Mouse (Mus musculus) splenic B cell, adult 2 months (primary cell): ENCODE data around the gene Map3k21.
A peak's percentile ranks its signal among the peaks of the same experiment; 100 is the strongest.

Experiments
- DNase-seq: peaks from one replicate; pipeline ENCODE4 v3.0.0-alpha.2; 2011; ENCODE audit warnings: low read depth, low spot score
- H3K27me3 ChIP-seq: 2 replicates; pipeline ENCODE4 v1.6.1; 2012; ENCODE audit warnings: mild to moderate bottlenecking, low read length, moderate library complexity, mixed read lengths; ENCODE audit not compliant: control insufficient read depth, poor library complexity, insufficient read depth, severe bottlenecking
- H3K36me3 ChIP-seq: 2 replicates; pipeline ENCODE4 v1.6.1; 2012; ENCODE audit warnings: mild to moderate bottlenecking, low read length, moderate library complexity, mixed read lengths; ENCODE audit not compliant: control insufficient read depth, poor library complexity, insufficient read depth, severe bottlenecking

Gene Map3k21

GRCm38 (mm10) chr8:125930276-125931046, 20.2 kb downstream of the Map3k21 start:
- Histone ChIP-seq H3K27me3 (no peaks in the 10 kb centered on the region), H3K36me3 (no peaks in the 10 kb centered on the region)
- no peak for DNase-seq

GRCm38 (mm10) chr8:125931822-125932221, 21.6 kb downstream of the Map3k21 start:
- H3K36me3 ChIP-seq = no peaks in the 10 kb centered on the region
- no peak for DNase-seq
- no peaks in the 10 kb centered on the region for H3K27me3 ChIP-seq

DNA sequence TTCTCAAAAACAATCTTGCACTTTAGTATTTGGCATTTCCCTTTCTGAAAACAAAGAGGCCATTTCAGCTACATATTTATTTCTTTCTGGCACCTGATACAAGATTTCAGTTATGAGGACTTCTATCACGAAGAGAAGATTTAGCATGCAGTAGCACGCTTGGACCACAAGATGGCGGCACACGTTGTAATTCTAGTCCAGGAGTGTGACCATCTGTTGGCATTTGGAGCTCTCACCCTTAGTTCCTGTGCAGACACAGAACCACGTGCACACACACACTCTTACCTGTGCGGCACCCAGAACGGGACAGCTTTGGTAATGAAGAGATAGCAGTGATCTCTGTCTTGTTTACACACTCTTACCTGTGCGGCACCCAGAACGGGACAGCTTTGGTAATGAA, 25.4 kb downstream of the Map3k21 start:
- DNase-seq = peak; percentile 63
- Histone ChIP-seq H3K36me3 (no peaks in the 10 kb centered on the region), H3K27me3 (no peaks in the 10 kb centered on the region)

DNA sequence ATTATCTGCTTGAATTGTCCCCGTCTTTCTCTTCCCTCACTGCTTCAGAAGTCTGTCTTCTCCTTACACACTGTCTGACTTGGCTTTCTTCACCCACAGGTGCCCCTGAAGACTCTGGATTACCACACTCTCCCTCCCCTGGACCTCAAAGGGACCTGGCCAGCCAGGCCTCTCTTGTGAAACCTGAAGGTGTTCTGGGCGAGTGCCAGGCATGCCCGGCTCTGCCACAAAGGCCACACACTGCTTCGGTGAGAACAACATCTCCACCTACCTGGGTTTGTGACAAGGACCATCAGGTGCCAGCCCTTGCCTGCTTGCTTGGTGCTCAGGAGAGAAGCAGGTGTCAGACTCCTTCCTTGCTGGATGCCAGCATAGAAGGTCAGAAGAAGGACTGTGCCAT, 34.3 kb downstream of the Map3k21 start:
- DNase-seq = no peak
- Histone ChIP-seq H3K27me3 (no peaks in the 10 kb centered on the region), H3K36me3 (no peaks in the 10 kb centered on the region)

GRCm38 (mm10) chr8:125948696-125949308, 38.6 kb downstream of the Map3k21 start:
- H3K36me3 ChIP-seq = no peaks in the 10 kb centered on the region
- H3K27me3 ChIP-seq = no peaks in the 10 kb centered on the region

DNA sequence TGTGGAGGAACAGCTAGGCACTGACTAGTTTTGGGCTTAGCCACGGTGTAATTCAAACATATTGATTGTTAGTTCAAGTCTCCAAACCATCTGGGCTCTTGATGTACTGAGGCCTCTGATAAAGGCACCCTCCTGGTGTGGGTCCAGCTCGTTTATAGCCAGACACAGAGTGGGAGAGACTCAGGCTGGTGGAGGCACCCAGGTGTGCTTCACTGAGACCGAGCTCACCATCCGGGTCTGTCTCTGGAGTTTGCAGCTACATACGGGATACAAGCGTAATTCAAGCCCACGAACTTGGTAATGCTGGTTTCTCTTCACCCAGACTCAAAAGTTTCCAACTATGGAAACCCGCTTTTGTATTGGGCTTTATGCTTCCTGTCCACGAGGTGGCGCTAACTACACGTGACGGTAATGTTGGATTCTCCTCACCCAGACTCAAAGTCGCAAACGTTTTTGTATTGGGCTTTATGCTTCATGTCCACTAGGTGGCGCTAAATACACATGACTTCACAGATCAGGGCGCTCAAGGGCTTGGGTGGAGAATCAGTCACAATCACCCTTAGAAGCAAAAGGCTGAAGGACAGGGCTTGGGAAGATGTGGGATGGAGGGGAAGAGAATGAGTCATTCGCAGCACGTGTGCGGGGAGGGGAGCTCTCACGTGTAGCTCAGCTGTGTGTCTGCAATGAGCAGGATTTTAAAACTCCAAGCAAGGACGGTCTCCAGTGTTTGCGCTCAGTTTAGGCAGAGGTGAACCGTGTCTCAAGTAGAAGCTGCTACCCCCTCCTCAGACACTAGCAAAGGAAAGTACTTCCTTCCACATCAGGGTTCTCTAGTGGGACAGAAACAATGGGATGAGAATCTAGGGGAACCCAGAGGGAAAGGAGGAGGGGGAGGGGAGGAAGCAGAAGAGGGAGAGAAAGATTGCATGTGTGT, 40.0 kb downstream of the Map3k21 start:
- DNase-seq = peak; percentile 90
- Histone ChIP-seq H3K36me3 (no peaks in the 10 kb centered on the region), H3K27me3 (no peaks in the 10 kb centered on the region)

More at GRCm38 (mm10) chr8:125948696-125949308, 38.6 kb downstream of the Map3k21 start:
- no peak for DNase-seq

- H3K36me3 ChIP-seq = no peaks in the 10 kb centered on the region
- DNase-seq = peak; percentile 18
- no peaks in the 10 kb centered on the region for H3K27me3 ChIP-seq
These were observed 45.4 kb downstream of the Map3k21 start for GRCm38 (mm10) chr8:125955671-125956070.

- no peaks in the 10 kb centered on the region for H3K27me3 ChIP-seq
- no peak for DNase-seq
- H3K36me3 ChIP-seq = no peaks in the 10 kb centered on the region
These were observed 46.5 kb downstream of the Map3k21 start for GRCm38 (mm10) chr8:125956796-125957195.

DNA sequence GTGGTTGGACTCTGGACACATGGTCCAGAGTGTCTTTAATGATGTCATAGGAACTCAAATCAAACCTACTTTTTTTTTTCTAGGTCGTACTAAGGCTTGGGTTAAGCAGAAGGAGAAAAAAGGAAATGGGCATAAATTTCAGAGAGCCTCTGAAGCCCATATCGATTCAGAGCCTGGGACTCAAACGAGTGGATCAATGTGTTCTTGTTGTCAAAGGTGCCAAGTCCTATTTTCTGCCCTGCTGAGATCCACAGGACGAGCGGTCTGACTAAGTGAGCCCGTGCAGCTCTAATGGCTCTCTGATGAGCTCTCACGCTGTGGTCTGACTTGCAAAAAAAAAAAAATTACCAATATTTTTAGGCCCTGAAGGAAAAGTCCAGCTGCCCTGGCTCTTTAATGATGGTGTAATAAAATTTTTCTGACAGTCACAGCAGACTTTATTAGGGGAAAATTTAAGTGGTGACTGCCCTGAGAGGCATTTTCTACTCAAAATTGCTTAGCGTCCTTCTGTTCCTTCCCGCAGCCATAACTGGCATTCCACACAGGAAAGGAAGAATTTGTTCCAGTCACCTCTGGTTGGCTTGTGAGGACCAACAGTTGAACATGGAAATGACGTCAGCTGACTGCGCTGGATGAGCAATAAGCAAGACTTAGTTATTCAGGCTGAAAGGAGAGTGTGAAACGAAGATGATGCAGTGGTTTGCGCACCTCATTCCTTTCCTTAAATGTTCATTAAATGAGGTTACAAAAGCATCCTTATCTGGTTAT, 47.2 kb downstream of the Map3k21 start:
- no peaks in the 10 kb centered on the region for H3K27me3 ChIP-seq
- DNase-seq = no peak
- H3K36me3 ChIP-seq = no peaks in the 10 kb centered on the region

DNA sequence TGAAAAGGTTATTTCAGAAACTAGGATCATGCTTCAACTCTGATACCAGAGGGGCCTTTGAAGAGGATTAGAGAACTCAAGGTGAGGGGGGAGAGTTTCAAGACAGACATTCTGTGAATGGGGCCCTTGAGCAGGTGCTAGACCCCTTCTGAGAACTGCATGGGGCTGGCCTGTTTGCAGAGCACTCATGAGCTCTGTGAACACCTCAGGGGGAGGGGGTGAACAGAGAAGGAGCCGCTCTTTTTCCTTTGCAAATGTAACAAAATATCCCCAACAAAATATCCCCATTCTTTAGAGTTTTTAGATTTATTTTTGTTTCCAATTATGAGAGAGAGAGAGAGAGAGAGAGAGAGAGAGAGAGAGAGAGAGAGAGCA, 47.7 kb downstream of the Map3k21 start:
- Histone ChIP-seq H3K36me3 (no peaks in the 10 kb centered on the region), H3K27me3 (no peaks in the 10 kb centered on the region)
- DNase-seq = no peak

DNA sequence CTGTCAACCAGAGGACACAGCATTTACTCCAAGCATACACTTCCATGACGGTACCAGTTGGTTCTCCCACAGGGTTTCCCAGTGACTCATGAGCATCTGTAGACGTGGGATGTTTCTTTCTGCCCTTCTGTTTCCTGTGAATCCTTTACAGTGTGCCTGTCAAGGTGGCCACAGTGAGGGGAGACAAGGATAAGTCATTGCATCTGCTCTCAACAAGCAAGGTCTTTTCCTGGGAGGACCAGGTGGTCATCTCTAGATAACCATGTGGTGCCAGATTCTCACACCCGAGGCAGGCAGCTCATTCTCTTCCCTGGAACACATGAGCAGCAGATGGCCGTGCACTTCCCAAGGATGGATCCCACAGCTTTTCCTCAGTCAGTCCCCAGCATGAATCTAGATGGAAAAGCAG, 49.1 kb downstream of the Map3k21 start:
- DNase-seq = no peak
- H3K27me3 ChIP-seq = no peaks in the 10 kb centered on the region
- no peaks in the 10 kb centered on the region for H3K36me3 ChIP-seq

DNA sequence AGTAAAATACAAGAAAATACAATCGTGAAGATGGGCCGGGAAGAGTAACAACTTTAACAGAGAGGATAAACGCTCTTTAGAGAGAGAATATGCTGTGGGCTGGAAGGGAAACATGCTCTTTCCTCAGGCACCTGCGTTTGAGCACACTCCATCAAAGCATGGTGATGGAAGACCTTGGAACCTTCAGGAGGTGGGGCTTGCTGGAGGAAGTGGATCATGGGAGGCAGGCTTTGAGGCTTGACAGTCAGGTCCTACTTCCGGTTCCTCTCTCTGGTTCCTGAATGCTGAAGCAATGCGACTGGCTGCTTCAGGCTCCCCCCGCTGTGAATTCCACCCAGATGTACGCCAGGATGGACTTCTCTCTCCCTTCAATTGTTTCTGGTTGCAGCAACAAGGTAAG, 49.8 kb downstream of the Map3k21 start:
- DNase-seq = no peak
- no peaks in the 10 kb centered on the region for H3K27me3 ChIP-seq
- no peaks in the 10 kb centered on the region for H3K36me3 ChIP-seq

- no peaks in the 10 kb centered on the region for H3K36me3 ChIP-seq
- DNase-seq = no peak
- no peaks in the 10 kb centered on the region for H3K27me3 ChIP-seq
These were observed 51.5 kb downstream of the Map3k21 start for GRCm38 (mm10) chr8:125961790-125962189.

DNA sequence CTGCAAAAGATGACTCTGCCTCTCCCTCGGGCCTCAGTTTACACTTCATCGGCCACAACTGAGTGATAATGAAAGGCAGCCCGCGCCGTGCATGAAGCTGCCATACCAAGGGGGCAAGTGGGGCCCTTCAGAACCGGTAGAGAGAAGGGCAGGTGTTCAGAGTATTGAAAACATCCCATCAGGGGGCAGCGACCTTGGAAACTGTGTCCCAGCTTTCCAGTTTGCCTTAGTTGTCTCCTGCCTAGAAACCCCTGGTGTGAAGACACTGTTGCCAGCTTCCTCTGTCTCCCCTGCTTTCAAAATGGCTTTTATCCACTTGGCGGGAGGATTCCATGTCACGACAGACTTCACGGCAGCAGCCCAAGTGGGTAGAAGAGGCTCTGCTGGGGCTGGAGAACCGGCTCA, 53.6 kb downstream of the Map3k21 start:
- H3K27me3 ChIP-seq = no peaks in the 10 kb centered on the region
- H3K36me3 ChIP-seq = no peaks in the 10 kb centered on the region
- no peak for DNase-seq
